Mouse (Mus musculus): Measurements from ENCODE around the gene Cenps. TPM values are rescaled to one million over a fixed set of nuclear protein-coding genes. Genes with fewer than 3 reads are reported as not detected.

Cenps gene
- total RNA-seq, 2 experiments from 2014 or later, result 19.3 to 27.1 TPM

GRCm38 (mm10) chr4:149149196-149149595 is 11.8 kb upstream of the Cenps start:
- no peak for DNase-seq (ENCODE audit: low spot score in 2 of 2)
- no peak for TF ChIP-seq CTCF (conservative IDR thresholded peaks at IDR 0.05)
- no peak overlapping the region for H3K4me3 ChIP-seq
- no peak overlapping the region for H3K27ac ChIP-seq

DNA sequence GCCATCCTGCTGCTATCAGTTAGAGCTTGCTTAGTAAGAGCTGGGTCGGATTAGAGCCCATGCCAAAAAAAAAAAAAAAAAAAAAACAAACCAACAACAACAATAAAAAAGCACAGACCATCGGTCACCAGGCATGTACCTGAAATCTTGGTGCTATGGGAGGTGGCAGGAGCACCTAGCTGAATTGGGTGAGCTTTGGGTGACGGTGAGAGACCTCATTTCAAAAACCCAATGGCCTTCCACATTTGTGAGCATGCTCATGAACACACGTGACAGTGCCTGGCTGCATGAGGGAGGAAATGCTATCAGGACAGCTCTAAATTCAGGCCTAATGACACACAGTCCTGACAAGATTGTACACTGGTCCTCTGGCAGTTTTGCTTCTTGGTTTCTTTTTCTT is 10.7 kb upstream of the Cenps start:
- TF ChIP-seq CTCF (conservative IDR thresholded peaks at IDR 0.05), result no peak
- H3K27ac ChIP-seq, result no peak overlapping the region
- no peak for DNase-seq (ENCODE audit: low spot score in 2 of 2)
- no peak overlapping the region for H3K4me3 ChIP-seq

DNA sequence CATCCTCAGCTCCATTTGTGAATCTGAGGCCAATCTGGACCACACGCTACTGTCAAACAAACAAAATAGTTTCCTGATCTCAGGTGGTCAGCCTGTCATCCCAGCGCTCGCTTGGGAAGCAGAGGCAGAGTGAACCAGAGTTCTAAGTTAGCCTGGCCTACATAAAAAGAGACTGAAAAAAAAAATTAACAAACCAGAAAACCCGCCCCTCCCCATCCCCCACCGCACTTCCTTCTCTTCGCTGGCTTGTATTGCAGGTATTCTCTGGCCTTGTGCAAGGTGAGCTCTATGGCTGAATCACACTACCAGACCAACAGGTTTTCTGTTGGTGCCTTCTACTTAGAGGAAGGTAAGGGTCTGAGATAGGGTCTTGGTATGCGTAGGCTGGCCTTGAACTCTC is 10.1 kb upstream of the Cenps start:
- TF ChIP-seq CTCF (conservative IDR thresholded peaks at IDR 0.05), result no peak
- H3K27ac ChIP-seq, result no peak overlapping the region
- DNase-seq (ENCODE audit: low spot score in 2 of 2), result no peak
- H3K4me3 ChIP-seq, result no peak overlapping the region

- H3K27ac ChIP-seq, result no peak overlapping the region
- no peak overlapping the region for H3K4me3 ChIP-seq
- TF ChIP-seq CTCF (conservative IDR thresholded peaks at IDR 0.05), result no peak
- no peak for DNase-seq (ENCODE audit: low spot score in 2 of 2)
These were observed 7.7 kb upstream of the Cenps start for GRCm38 (mm10) chr4:149145151-149145550.

DNA sequence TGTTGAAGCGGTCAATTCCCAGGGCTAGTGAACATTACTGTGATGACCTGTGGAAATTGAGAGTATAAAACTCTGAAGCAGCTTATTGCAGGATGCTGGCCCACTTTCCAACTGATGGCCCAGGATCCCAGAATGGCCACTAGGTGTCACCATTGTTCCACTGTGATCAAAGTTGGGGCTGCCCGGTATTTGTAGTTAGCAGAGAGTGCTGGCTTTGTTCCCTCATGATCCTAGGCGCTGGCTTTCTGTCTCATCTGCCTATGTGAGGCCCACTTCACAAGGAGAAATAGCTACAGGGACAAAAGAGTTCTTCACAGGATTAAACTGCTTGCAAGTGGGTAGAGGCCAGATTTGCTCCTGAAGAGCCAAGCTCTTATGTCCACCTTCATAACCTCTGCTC is 7.0 kb upstream of the Cenps start:
- DNase-seq (ENCODE audit: low spot score in 2 of 2), result peak; percentile 85 to 88
- peak; percentile 98; the same call in 1 of the 2 replicates for TF ChIP-seq CTCF (conservative IDR thresholded peaks at IDR 0.05)
- Histone ChIP-seq H3K27ac (no peak overlapping the region), H3K4me3 (no peak overlapping the region)

GRCm38 (mm10) chr4:149143594-149143993 is 6.2 kb upstream of the Cenps start:
- H3K4me3 ChIP-seq, result no peak overlapping the region
- no peak overlapping the region for H3K27ac ChIP-seq
- no peak for TF ChIP-seq CTCF (conservative IDR thresholded peaks at IDR 0.05)
- no peak for DNase-seq (ENCODE audit: low spot score in 2 of 2)

DNA sequence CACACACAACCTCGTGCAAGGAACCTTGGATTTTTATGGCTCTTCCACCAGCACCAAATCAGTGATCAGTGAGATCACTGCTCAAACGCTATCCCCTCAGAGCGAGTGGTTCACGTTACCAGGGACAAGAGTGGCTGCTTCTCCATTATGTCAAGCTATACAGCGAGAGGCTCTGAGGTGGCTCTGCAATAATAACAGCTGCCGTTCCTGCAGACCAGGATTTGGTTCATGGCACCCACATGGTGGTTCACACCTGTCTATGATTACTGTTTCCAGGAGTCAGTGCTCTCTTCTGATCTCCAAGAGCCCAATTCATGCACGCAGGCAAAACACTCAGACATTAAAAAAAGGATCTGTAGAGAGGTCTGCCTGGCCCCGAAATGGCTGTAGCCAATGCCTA is 1.1 kb upstream of the Cenps start:
- no peak for TF ChIP-seq CTCF (conservative IDR thresholded peaks at IDR 0.05)
- H3K4me3 ChIP-seq, result no peak overlapping the region
- H3K27ac ChIP-seq, result no peak overlapping the region
- no peak for DNase-seq (ENCODE audit: low spot score in 2 of 2)

DNA sequence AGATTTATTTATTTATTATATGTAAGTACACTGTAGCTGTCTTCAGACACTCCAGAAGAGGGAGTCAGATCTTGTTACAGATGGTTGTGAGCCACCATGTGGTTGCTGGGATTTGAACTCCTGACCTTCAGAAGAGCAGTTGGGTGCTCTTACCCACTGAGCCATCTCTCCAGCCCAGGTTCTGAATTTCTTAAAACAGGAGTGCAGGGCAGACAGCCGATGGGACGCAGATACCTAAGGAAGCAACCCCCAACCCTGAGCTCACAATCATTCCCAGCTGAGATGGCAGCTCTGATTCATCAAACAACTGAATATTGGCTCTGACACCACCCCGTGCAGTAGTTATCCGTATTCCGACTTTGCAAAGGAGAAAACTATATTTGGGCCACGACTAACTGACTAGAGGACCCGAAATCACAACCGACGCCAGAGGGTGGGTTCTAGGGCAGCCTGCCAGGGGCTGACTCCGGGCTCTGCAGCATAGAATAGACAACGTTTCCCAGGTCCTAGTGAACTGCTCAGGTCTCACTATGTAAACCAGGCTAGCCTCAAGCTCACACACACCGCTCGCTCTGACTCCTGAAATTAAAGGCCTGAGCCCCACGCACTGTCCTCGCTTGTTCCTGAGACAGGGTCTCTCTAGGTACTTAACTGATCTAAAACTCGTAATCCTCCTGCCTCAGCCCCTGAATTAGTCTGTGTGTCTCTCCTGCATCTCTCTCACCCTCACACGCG is 1.1 kb downstream of the Cenps start:
- no peak for TF ChIP-seq CTCF (conservative IDR thresholded peaks at IDR 0.05)
- peak overlapping the region; percentile 83 for H3K4me3 ChIP-seq
- no peak for DNase-seq (ENCODE audit: low spot score in 2 of 2)
- H3K27ac ChIP-seq, result no peak overlapping the region; the same call in 1 of the 2 replicates

- Histone ChIP-seq H3K27ac (no peak overlapping the region), H3K4me3 (no peak overlapping the region)
- DNase-seq (ENCODE audit: low spot score in 2 of 2), result no peak
- no peak for TF ChIP-seq CTCF (conservative IDR thresholded peaks at IDR 0.05)
These were observed 4.0 kb downstream of the Cenps start for GRCm38 (mm10) chr4:149133395-149133794.

DNA sequence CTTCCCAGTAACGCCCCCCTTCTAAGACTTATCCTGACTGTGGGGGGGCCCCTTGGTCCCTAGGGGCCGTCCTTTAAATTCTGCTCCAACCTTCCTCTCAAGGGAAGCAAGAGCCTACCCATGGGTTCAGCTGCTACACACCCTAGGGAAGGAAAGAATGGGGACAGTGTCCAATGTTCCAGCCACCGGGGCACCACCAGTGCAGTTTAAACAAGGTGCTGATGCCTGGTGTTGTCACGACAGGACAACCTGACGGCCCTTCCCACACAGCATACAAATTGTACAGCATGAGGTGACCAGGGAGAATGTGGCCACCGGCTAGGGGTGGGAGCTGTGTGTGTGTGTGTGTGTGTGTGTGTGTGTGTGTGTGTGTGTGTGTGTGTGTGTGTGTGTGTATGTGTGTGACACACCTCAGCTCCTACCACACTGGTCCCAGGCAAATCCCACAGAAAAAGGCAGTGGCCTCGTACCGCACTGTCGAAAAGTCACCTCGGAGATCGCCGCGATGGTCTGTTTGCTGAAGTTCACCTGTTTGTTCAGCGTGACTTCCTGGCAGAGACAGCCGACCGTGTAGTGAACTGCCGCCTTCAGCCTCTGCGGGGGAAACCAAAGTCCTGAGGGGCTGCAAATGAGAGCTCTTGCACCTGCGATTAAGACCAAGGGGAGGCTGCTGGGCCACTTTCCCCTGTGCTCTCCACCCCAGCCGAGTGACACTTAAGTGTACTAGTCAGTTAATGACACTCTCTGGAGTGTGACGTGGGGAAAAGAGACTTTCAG is 5.5 kb downstream of the Cenps start:
- Histone ChIP-seq H3K4me3 (no peak overlapping the region), H3K27ac (no peak overlapping the region)
- no peak for TF ChIP-seq CTCF (conservative IDR thresholded peaks at IDR 0.05)
- no peak for DNase-seq (ENCODE audit: low spot score in 2 of 2)

DNA sequence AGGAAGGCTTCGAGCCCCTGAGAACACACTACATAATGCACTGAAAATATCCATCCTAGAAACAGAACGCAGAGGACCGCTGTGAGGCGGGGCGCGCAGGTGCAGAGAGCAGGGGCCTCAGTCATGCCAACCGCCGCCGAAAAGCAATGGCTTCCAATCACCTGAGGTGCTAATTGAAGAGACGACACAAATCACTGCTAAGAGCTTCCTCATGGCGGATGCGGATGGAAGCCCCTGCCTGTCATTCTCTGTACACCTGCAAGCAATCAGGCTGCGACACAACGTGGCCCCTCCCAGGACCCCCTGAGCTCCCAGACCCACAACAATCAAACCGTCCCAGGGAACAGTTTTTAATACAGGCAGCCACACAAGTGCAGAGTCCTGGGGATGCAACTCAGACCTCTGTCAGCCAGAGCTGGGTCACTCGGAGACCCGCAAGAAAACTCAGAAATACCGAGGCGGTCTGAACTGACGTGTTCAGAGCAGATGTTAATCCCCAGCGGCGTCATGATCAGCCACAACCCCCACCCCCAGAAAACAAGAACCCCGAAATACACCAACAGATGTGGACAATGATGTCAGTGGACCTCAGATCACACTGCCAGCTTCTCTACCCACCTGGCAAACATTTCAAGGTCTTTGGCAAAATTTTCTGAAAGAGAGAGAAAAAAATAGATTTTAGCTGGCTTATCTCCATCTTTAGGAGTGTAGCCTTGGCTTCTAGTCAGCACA is 6.2 kb downstream of the Cenps start:
- Histone ChIP-seq H3K27ac (no peak overlapping the region), H3K4me3 (no peak overlapping the region)
- no peak for DNase-seq (ENCODE audit: low spot score in 2 of 2)
- no peak for TF ChIP-seq CTCF (conservative IDR thresholded peaks at IDR 0.05)

DNA sequence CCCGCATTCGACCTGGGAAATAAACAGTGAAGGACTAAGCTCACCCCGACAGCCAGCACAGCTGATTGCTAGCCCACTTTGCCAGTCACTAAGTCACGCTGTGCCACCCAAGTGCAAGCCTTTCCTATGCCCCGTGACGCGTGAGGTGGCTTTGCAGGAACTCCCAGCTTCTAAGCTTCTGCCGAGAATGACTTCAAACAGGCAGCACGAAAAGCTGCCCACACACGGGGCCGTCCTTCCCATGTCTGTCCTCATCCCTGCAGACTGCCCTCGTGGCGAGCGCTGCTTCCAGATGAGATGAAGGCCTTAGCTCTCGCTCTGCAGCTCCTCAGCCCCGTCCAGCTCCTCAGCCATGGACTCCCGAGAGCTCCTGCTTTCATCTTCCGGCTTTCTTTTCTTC is 9.0 kb downstream of the Cenps start:
- no peak overlapping the region for H3K27ac ChIP-seq
- no peak for DNase-seq (ENCODE audit: low spot score in 2 of 2)
- H3K4me3 ChIP-seq, result no peak overlapping the region
- no peak for TF ChIP-seq CTCF (conservative IDR thresholded peaks at IDR 0.05)

DNA sequence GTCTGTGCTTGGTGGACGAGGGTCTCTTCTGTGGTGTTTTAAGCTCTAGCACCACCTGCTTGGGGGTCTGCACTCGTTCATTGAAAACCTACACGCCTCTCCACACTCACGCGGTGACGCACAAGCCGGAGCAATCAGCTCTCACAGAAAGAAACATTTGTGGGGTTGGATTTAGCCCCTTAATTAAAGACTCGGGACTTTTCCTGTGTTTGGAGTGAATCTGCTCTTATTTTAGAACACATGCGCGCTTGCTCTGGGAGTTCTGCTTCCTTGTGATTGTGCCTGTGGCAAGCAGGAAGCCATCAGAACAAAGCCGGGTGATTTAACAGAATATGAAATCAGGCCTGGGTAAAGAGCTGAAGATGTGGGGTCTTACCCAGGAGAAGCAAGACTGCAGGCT is 10.8 kb downstream of the Cenps start, which contains the start of gene Cort:
Gene Cort (minus strand): TSS at position 101 of the 400 bp plus-strand sequence.
- Histone ChIP-seq H3K27ac (no peak within 1 kb of the TSS), H3K4me3 (no peak within 1 kb of the TSS)
- TF ChIP-seq CTCF (conservative IDR thresholded peaks at IDR 0.05), result no peak
- no peak for DNase-seq (ENCODE audit: low spot score in 2 of 2)
